Mouse (Mus musculus) c-Kit-positive CD71-positive TER-119-positive erythroid progenitor cells, embryonic 14.5 days (primary cell): Measurements from ENCODE around the gene Sgpl1.
"Not testable (repeated sequence)": the region's sequence is repeated elsewhere in the genome, so short reads cannot be mapped to it uniquely, and the experiment has no call there.

Experiments used
- DNase-seq: peaks from one replicate; pipeline ENCODE4 v3.0.0-alpha.2; 2013; ENCODE audit warnings: low spot score

Gene Sgpl1

GRCm38 (mm10) chr10:61155611-61156010 is 8.1 kb upstream of the Sgpl1 start:
- no peak for DNase-seq

DNA sequence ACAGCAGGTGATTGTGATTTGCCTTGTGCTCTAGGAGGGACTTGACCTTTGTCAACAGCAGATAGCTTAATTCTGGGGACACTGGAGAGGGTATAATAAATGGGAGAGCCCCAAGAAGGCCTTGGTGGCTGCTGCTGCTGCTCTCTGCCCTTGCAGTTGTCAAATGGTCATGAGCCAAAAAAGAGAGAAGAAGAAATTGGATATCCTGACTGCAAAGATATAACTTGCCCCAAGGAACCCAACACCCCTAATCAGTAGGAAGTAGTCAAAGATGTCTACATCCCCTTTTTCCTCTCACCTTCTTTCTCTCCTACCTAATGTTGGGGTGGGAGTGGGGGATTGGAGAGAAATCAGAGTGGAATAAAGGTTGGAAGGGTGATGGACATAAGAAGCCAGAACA is 4.6 kb upstream of the Sgpl1 start:
- no peak for DNase-seq

- no peak for DNase-seq
Observed at GRCm38 (mm10) chr10:61150616-61151015, 3.1 kb upstream of the Sgpl1 start.

DNA sequence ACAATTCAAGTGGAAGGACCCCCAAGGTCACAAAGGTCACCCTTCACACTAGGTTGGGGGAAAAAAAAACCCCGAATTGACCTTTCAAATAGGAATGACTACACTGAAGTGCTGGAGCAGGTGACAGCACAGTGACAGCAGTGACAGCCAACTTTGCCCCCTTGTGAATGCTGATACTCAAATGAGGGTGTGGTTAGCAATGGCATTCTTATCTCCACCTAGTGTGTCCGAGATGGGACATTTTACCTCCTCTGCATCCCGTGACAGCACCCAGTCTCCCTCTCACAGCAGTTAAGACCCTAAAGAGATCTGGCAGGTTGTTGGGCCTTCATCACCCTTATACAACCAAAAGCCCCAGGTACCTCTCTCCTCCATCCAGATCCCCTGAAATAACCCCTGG is 2.0 kb upstream of the Sgpl1 start:
- DNase-seq, result peak; percentile 71

- DNase-seq, result no peak
Observed at GRCm38 (mm10) chr10:61146807-61147156, 721 bp downstream of the Sgpl1 start.

- DNase-seq, result no peak
Observed at GRCm38 (mm10) chr10:61146119-61146806, 1.2 kb downstream of the Sgpl1 start.

GRCm38 (mm10) chr10:61145766-61146118 is 1.8 kb downstream of the Sgpl1 start:
- DNase-seq, result no peak

GRCm38 (mm10) chr10:61143343-61143742 is 4.2 kb downstream of the Sgpl1 start:
- DNase-seq, result no peak

- DNase-seq, result no peak
Observed at GRCm38 (mm10) chr10:61137567-61137966, 9.9 kb downstream of the Sgpl1 start.

GRCm38 (mm10) chr10:61135226-61135839 is 12.2 kb downstream of the Sgpl1 start:
- no peak for DNase-seq

DNA sequence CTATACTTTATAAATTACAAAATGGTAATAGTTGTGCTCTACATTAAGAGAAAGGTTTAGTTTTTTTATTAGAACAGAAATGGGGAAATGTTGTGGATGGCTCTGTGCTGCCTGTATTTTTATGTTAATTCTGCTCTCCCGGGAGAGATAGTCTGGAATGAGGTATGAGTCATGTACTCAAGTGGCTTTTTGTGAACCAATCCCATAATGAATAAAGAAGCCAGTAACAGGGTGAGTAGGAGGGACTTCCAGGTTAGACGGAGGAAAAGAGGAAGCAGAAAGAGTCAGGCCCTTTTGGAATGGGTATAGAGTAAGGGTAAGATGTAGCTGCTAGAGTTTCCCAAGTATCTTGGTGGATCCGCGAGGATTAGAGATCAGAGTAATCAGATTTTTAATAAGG is 13.5 kb downstream of the Sgpl1 start:
- DNase-seq, result no peak

DNA sequence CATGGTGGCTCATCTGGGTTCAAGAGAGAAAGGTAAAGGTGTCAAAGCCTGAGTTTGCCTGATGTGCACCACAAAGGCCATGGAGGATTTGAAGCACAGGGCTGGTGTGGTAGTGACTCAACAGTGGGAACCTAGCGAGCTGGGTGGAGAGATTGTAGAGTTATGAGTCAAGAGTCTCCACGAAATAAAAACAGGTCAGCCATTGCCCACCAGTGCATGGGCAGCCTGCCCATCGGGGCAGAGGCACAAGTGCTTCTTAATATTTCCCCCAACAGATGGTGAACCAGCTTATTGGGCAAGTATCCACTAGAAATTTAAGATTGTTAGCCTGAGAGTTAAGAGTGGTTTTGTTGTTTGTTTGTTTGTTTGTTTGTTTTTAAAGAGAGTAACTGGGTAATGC is 16.5 kb downstream of the Sgpl1 start:
- DNase-seq, result no peak

- no peak for DNase-seq
Observed at GRCm38 (mm10) chr10:61128701-61129365, 18.7 kb downstream of the Sgpl1 start.

- DNase-seq, result no peak
Observed at GRCm38 (mm10) chr10:61124462-61124861, 23.0 kb downstream of the Sgpl1 start.

DNA sequence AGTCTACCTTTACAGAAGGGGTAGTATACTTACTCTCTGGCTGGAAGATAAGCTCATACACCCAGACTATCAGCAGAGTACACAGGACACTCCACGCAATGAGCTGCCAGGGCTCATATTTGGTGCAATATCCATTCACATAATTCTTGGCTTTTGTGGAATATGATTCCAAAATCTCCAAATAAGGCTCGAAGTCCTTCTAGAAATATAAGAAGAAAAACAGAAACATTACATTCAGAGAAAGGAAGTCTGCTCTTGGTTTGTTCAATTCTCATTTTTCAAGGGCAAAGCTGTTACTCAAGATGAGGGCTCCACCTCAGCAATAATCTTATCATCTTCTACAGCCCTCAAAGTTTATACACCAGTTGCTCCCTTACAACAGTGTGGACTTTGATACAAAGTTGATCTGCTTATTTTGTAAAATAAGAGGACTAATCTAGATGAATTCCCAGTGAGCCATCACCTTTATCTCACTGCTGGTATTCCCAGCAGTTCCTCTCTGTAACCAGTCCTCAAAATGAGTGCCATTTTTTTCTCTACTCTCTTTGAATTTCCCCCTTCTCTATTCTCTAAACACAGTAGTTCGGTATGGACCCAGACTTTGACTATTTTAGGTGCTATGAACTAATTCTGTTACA is 24.1 kb downstream of the Sgpl1 start:
- peak; percentile 74 for DNase-seq

GRCm38 (mm10) chr10:61121732-61122131 is 25.8 kb downstream of the Sgpl1 start:
- not testable (repeated sequence) for DNase-seq

GRCm38 (mm10) chr10:61114246-61114720 is 33.2 kb downstream of the Sgpl1 start:
- DNase-seq, result no peak

- DNase-seq, result no peak
Observed at GRCm38 (mm10) chr10:61103564-61104114, 43.9 kb downstream of the Sgpl1 start.

DNA sequence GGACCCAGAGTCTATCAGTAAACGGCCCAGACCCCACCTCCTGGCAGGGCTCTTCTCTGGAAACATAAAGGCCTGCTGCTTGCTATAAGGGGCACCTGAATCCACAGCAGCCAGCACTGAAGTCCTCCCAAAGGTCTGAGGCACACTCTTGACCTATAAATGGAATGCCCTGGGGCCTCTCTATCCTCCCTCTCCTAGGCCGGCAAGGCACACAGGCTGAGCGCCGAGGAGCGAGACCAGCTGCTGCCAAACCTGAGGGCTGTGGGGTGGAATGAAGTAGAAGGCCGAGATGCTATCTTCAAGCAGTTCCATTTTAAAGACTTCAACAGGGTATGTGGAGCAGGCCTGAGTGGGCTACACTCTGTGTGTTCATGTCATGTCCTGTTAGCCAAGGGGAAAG is 55.6 kb downstream of the Sgpl1 start:
- no peak for DNase-seq

- no peak for DNase-seq
Observed at GRCm38 (mm10) chr10:61089170-61090142, 58.0 kb downstream of the Sgpl1 start, which contains the start of gene Pcbd1. Gene Pcbd1, plus strand, starts transcription at chr10:61089331.

- no peak for DNase-seq
Observed at GRCm38 (mm10) chr10:61088468-61088867, 59.0 kb downstream of the Sgpl1 start.
